Mouse (Mus musculus): ENCODE measurements around the gene Med17.

DNA sequence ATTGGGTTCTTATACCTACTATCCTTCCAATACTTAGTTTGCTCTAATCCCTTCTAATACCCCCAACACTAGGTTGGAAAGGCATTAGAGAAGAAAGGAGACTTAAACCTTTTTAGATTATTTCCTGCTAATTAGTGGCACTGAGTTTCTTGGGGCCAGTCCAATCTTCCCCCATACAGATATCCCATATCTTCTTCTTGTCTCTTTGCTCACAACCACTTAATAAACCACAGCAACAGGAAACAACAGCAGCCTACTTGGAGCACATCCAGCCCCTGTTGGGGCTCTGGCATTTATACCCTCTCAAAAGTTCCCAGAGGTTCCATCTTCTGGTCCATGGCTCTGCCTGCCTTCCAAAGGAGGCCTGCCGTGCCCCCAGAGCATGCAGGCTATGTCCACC is 66.0 kb downstream of the Med17 start:
- TF ChIP-seq MAFK (IDR thresholded peaks at IDR 0.05; ENCODE audit: insufficient read depth, low read depth, low read length): no peak
- no peak for TF ChIP-seq CHD2 (IDR thresholded peaks at IDR 0.05; ENCODE audit: low read depth, low read length)
- TF ChIP-seq ZNF384 (IDR thresholded peaks at IDR 0.05; ENCODE audit: low read depth, low read length): no peak
- no peak for TF ChIP-seq ZC3H11A (IDR thresholded peaks at IDR 0.05; ENCODE audit: borderline replicate concordance, low read depth, low read length)
- no peak for TF ChIP-seq HCFC1 (IDR thresholded peaks at IDR 0.05; ENCODE audit: borderline replicate concordance, insufficient read depth, low read length)

All from ES-E14 (cell line).